Mouse (Mus musculus): ENCODE results near the gene Atraid. TPM values are rescaled to one million over a fixed set of nuclear protein-coding genes. Genes with fewer than 3 reads are reported as not detected.

The Atraid gene
- polyA plus RNA-seq, 1 experiment from 2014 or later, result 148 TPM

DNA sequence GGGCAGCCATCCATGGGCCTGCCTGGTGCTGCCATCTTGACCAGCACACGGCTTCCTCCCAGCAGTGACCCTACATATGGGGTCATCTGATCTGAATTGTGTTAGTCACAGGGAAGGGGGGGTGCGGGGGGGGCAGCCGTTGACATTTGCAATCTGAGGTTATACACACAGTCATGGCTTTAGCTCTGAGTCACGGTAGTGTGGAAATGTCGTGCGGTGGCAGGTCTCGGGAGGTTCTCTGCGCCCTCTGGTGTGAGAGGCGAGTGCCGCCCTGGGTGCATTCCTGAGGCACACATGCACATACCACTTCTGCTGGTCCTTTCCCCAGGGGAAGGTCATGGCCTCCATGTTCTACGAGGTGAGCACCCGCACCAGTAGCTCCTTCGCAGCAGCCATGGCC lies 28.2 kb downstream of the Atraid start:
- Histone ChIP-seq H3K4me2 (no peak overlapping the region), H3K9ac (no peak overlapping the region), H3K27me3 (ENCODE audit: insufficient read depth, low read length) (no peaks in the 10 kb centered on the region), H3K27ac (ENCODE audit: low read depth) (no peak overlapping the region), H3K4me3 (ENCODE audit: low read depth, low read length) (no peak overlapping the region), H3K4me1 (ENCODE audit: insufficient read depth) (no peaks in the 10 kb centered on the region), H3K36me3 (ENCODE audit: insufficient read depth) (peaks cover 78% of the 10 kb centered on the region), H3K9me3 (ENCODE audit: low read depth, low read length) (no peaks in the 10 kb centered on the region)
- DNase-seq (no peak), ATAC-seq (ENCODE audit: insufficient read depth) (no peak)
- no peak for TF ChIP-seq CTCF (IDR thresholded peaks at IDR 0.05; ENCODE audit: low read depth)
- WGBS, result 74% methylated on average over 13 of the region's 13 CpGs

GRCm38 (mm10) chr5:31080059-31080794 lies 32.1 kb downstream of the Atraid start:
- TF ChIP-seq CTCF (IDR thresholded peaks at IDR 0.05; ENCODE audit: low read depth), result no peak
- no peak overlapping the region for H3K9ac ChIP-seq
- H3K4me1 ChIP-seq (ENCODE audit: insufficient read depth), result no peaks in the 10 kb centered on the region
- ATAC-seq (ENCODE audit: insufficient read depth) (no peak), DNase-seq (peak; percentile 39)
- no peaks in the 10 kb centered on the region for H3K9me3 ChIP-seq (ENCODE audit: low read depth, low read length)
- no peak overlapping the region for H3K4me2 ChIP-seq
- H3K27ac ChIP-seq (ENCODE audit: low read depth), result no peak overlapping the region
- H3K4me3 ChIP-seq (ENCODE audit: low read depth, low read length), result no peak overlapping the region
- peaks cover 40% of the 10 kb centered on the region for H3K36me3 ChIP-seq (ENCODE audit: insufficient read depth)
- H3K27me3 ChIP-seq (ENCODE audit: insufficient read depth, low read length), result no peaks in the 10 kb centered on the region
- 67% methylated on average over 13 of the region's 13 CpGs for WGBS

DNA sequence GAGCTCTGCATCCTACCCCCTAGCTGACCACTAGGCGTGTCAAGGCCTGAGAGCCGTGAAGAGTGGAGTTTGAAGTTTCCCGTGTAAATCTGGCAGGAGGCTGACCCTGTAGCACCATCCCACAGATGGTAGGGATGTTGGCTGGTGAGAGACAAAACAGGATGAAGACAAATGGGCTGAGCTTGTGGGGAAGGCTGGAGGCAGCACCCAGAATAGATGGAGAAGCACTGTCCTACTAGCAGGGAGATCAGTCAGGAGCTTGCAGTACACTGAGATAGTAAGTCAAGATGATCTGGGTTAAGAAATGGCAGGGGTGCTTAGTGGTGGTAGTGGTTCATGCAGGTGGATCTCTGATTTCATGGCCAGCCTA lies 32.7 kb downstream of the Atraid start:
- TF ChIP-seq CTCF (IDR thresholded peaks at IDR 0.05; ENCODE audit: low read depth), result peak; percentile 1; the same call in 1 of the 2 replicates
- Histone ChIP-seq H3K4me2 (no peak overlapping the region), H3K27me3 (ENCODE audit: insufficient read depth, low read length) (no peaks in the 10 kb centered on the region), H3K27ac (ENCODE audit: low read depth) (no peak overlapping the region), H3K9ac (no peak overlapping the region), H3K4me3 (ENCODE audit: low read depth, low read length) (no peak overlapping the region), H3K36me3 (ENCODE audit: insufficient read depth) (peaks cover 35% of the 10 kb centered on the region), H3K4me1 (ENCODE audit: insufficient read depth) (no peaks in the 10 kb centered on the region), H3K9me3 (ENCODE audit: low read depth, low read length) (no peaks in the 10 kb centered on the region)
- 48% methylated on average over 3 of the region's 3 CpGs for WGBS
- DNase-seq (no peak), ATAC-seq (ENCODE audit: insufficient read depth) (no peak)

DNA sequence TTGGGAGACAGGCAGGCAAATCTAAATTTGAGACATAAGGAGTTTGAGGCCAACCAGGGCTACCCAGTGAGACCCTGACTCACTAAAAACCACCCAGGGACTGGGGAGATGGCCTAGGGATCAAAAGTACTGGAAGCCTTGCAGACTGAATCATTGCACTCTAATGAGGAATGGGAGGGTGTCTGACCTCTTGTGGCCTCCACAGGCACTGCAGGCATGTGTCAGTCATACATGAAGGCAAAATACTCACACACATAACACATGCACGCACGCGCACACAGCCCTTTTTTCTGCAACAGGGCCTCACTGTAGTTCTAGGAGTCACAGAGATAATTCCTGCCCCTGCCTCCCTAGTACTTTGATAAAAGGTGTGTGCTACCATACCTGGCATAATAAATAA lies 33.3 kb downstream of the Atraid start:
- Histone ChIP-seq H3K4me2 (no peak overlapping the region), H3K9ac (no peak overlapping the region), H3K27ac (ENCODE audit: low read depth) (no peak overlapping the region), H3K36me3 (ENCODE audit: insufficient read depth) (peaks cover 29% of the 10 kb centered on the region), H3K9me3 (ENCODE audit: low read depth, low read length) (no peaks in the 10 kb centered on the region), H3K27me3 (ENCODE audit: insufficient read depth, low read length) (no peaks in the 10 kb centered on the region), H3K4me1 (ENCODE audit: insufficient read depth) (no peaks in the 10 kb centered on the region), H3K4me3 (ENCODE audit: low read depth, low read length) (no peak overlapping the region)
- DNase-seq (peak; percentile 68), ATAC-seq (ENCODE audit: insufficient read depth) (no peak)
- WGBS, result 73% methylated on average over 3 of the region's 3 CpGs
- peak; percentile 79 for TF ChIP-seq CTCF (IDR thresholded peaks at IDR 0.05; ENCODE audit: low read depth)

GRCm38 (mm10) chr5:31082355-31082754 lies 34.2 kb downstream of the Atraid start:
- Histone ChIP-seq H3K36me3 (ENCODE audit: insufficient read depth) (peaks cover 19% of the 10 kb centered on the region), H3K27me3 (ENCODE audit: insufficient read depth, low read length) (no peaks in the 10 kb centered on the region), H3K27ac (ENCODE audit: low read depth) (no peak overlapping the region), H3K9me3 (ENCODE audit: low read depth, low read length) (no peaks in the 10 kb centered on the region), H3K9ac (no peak overlapping the region), H3K4me2 (no peak overlapping the region), H3K4me3 (ENCODE audit: low read depth, low read length) (no peak overlapping the region), H3K4me1 (ENCODE audit: insufficient read depth) (no peaks in the 10 kb centered on the region)
- WGBS, result 17% methylated on average over 5 of the region's 5 CpGs
- DNase-seq, result peak; percentile 68
- peak; percentile 67 for TF ChIP-seq CTCF (IDR thresholded peaks at IDR 0.05; ENCODE audit: low read depth)
- ATAC-seq (ENCODE audit: insufficient read depth), result peak; percentile 42; the same call in 1 of the 2 replicates

- H3K4me2 ChIP-seq, result no peak overlapping the region
Measured at GRCm38 (mm10) chr5:31082935-31083625, 35.0 kb downstream of the Atraid start.

DNA sequence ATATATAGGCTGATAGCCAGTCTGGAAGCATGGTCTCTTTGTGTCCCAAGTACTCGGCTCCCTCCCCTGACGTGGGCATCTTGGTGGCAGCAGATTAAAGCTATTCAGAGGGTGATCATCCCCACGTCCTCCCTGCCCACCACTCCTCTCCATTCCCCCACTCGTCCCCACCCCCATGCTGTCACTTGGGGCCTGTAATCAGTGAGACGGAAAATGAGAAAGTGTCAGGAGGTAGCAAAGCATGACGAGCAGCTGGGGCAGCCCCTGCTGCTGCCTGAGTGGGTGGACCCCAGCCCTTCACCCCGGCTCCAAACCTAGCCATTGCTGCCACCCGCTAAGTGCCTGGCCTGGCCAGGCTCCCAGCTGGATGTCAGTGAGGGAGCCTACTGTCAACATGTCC lies 35.8 kb downstream of the Atraid start:
- H3K36me3 ChIP-seq (ENCODE audit: insufficient read depth), result 0 out of 2 replicates have a peak, but pooled peaks cover 3% of the 10 kb centered on the region
- no peaks in the 10 kb centered on the region for H3K4me1 ChIP-seq (ENCODE audit: insufficient read depth)
- no peak overlapping the region for H3K4me2 ChIP-seq
- no peaks in the 10 kb centered on the region for H3K9me3 ChIP-seq (ENCODE audit: low read depth, low read length)
- H3K27ac ChIP-seq (ENCODE audit: low read depth), result no peak overlapping the region
- ATAC-seq (ENCODE audit: insufficient read depth) (no peak), DNase-seq (no peak)
- TF ChIP-seq CTCF (IDR thresholded peaks at IDR 0.05; ENCODE audit: low read depth), result no peak
- H3K4me3 ChIP-seq (ENCODE audit: low read depth, low read length), result no peak overlapping the region
- no peak overlapping the region for H3K9ac ChIP-seq
- H3K27me3 ChIP-seq (ENCODE audit: insufficient read depth, low read length), result peaks cover 5% of the 10 kb centered on the region; the same call in 1 of the 2 replicates
- 15% methylated on average over 8 of the region's 8 CpGs for WGBS

More at GRCm38 (mm10) chr5:31082935-31083625, 35.0 kb downstream of the Atraid start:
- no peaks in the 10 kb centered on the region for H3K9me3 ChIP-seq (ENCODE audit: low read depth, low read length)
- H3K4me3 ChIP-seq (ENCODE audit: low read depth, low read length), result no peak overlapping the region
- ATAC-seq (ENCODE audit: insufficient read depth) (no peak), DNase-seq (no peak)
- H3K36me3 ChIP-seq (ENCODE audit: insufficient read depth), result peaks cover 12% of the 10 kb centered on the region
- no peak overlapping the region for H3K9ac ChIP-seq
- no peaks in the 10 kb centered on the region for H3K4me1 ChIP-seq (ENCODE audit: insufficient read depth)
- H3K27ac ChIP-seq (ENCODE audit: low read depth), result no peak overlapping the region
- 0 out of 2 replicates have a peak, but pooled peaks cover 2% of the 10 kb centered on the region for H3K27me3 ChIP-seq (ENCODE audit: insufficient read depth, low read length)
- WGBS, result 13% methylated on average over 12 of the region's 12 CpGs
- no peak for TF ChIP-seq CTCF (IDR thresholded peaks at IDR 0.05; ENCODE audit: low read depth)

Measured in lung, embryonic 14.5 days (tissue).